Mouse (Mus musculus) megakaryocyte progenitor cell, adult 5-6 weeks (primary cell): Measurements from ENCODE around the gene Myg1. TPM values are rescaled to one million over a fixed set of nuclear protein-coding genes. Genes with fewer than 3 reads are reported as not detected.
A peak's percentile ranks its signal among the peaks of the same experiment; 100 is the strongest.

ENCODE experiments used
- ATAC-seq: replicated peaks from 2 replicates; pipeline ENCODE4 v1.8.0; 2016; ENCODE audit warnings: mild to moderate bottlenecking, moderate TSS enrichment, inconsistent platforms; ENCODE audit not compliant: poor library complexity
- total RNA-seq, 2 experiments: library from RNA; stranded (forward) in 1 of 2; stranded (reverse) in 1 of 2; fragments of 157-497, 149-512 nt in 1 of 2; fragments of 200-1000 nt in 1 of 2; gene quantifications; 2 replicates each; pipeline versions ENCODE4 v1.2.3 to v1.2.4; 2015 to 2017

The Myg1 gene
- total RNA-seq (2015) = 26.5 and 28.4 TPM in 2 replicates
- total RNA-seq (2017) = 56.4 and 58.5 TPM in 2 replicates

DNA sequence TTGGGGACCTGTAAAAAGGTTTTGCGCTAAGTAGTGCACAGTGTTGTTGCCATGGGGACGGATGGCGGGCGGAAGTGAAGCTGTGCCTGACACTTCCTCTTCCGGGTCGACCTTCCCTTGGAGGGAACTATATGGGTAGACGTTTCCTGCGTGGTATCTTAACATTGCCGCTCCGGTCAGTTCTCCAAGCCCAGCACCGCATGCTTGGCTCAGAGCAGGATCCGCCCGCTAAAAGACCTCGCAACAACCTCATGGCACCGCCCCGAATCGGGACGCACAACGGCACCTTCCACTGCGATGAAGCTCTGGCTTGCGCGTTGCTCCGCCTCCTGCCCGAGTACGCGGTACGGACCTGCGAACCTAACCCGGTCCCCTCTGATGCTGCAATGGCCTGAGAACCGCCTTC lies at the start of gene Myg1:
TSS of gene Myg1 (plus strand) at position 100 of the 406 bp plus-strand sequence.
- ATAC-seq = peak; percentile 95

GRCm38 (mm10) chr15:102282463-102283292 lies 48.8 kb upstream of the Myg1 start:
- ATAC-seq = no peak

GRCm38 (mm10) chr15:102283648-102284047 lies 47.9 kb upstream of the Myg1 start:
- ATAC-seq = no peak

- peak; percentile 77; the same call in 1 of the 2 replicates for ATAC-seq
Measured at GRCm38 (mm10) chr15:102287395-102287794, 44.1 kb upstream of the Myg1 start.

GRCm38 (mm10) chr15:102295633-102296367 lies 35.7 kb upstream of the Myg1 start, which contains the start of gene Espl1:
TSS of gene Espl1 (plus strand) at chr15:102296266.
- ATAC-seq = peak; percentile 100

DNA sequence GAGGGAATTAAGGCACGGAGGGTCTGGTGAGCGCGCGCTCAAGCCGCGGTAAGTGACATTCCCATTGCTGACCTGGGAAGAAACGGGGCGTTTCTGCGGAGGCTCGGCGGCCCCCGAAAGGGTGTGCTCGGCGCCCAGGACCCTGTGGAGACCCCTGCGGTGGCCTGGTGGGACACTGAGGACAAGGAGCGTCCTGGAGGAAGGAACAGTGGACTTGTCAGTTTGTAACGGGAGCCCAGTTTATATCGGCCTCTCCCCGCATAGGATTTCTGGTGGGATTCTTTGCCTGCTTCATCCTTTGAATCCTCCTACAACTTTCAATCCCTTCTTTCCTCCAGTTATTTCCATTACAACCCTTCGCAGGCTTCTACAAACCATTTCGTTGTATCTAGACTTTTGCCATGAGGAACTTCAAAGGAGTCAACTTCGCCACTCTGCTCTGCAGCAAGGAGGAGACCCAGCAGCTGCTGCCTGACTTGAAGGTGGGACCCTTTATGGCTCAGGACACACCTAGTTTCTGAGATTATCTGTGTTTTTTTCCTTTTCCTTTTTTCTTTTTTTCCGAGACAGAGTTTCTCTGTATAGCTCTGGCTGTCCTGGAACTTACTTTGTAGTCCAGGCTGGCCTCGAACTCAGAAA lies 35.0 kb upstream of the Myg1 start:
- no peak for ATAC-seq

DNA sequence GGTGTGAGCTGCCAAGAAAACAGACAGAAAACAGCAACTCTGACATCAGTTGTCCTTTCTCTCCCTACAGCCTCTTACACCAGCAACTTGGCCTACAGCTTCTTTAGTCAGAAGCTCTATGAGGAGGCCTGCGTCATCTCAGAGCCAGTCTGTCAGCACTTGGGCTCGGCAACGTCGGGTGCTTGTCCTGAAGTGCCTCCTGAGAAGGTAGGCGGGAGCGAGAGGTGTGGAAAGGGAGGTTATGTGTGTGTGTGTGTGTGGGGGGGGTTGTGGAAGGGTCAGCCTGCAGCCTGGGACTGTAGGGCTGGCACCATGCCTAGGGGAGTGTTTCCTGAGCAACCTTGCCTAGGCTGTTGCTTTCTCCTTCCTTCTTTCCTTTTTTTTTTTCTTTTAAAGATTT lies 29.0 kb upstream of the Myg1 start:
- ATAC-seq = no peak

GRCm38 (mm10) chr15:102308717-102309116 lies 22.8 kb upstream of the Myg1 start:
- no peak for ATAC-seq

DNA sequence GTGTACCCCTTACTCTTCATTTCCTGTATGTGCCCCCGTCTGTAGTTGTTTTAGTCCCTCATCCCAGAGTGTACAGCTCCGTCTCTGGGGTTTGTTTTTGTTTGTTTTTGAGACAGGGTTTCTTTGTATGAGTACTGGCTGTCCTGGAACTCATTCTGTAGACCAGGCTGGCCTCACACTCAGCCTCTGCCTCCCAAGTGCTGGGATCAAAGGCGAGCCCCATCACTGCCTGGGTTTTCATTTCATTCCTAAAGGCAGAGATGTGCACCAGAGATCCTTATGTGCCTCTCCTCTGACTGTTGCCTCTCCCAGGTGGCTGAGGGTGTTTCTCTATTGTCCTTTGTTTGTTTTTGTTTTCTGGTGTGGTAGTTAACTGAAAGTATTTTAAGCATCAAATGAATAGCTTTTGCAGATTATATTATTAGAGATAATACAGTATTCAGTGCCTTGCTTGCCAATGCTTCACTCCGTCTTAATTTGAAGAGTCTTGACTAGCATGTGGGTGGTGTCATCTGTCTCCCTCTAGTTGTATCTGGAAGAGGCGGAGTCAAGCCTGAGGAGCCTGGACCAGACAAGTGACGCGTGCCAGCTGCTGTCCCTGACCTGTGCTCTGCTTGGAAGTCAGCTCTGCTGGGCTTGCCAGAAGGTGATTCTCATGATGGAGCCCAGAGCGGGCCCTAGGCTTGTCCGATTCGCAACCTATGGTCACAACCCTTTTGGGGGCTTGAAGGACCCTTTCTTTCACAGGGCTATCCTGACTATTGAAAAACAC lies 21.2 kb upstream of the Myg1 start:
- ATAC-seq = no peak

GRCm38 (mm10) chr15:102311489-102311888 lies 20.0 kb upstream of the Myg1 start:
- peak; percentile 70 for ATAC-seq

DNA sequence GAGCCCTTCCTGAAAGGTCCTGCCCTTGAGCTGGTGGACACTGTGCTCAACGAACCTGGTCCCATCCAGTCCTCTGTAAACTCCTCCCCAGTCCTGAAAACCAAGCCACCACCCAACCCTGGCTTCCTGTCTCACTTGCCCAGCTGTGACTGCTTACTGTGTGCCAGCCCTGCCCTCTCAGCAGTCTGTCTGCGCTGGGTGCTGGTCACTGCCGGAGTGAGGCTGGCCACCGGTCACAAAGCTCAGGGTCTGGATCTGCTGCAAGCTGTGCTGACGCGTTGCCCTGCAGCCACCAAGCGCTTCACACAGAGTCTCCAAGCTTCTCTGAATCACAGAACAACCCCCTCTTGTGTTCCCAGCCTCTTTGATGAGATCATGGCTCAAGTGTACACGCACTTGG lies 16.2 kb upstream of the Myg1 start:
- no peak for ATAC-seq

DNA sequence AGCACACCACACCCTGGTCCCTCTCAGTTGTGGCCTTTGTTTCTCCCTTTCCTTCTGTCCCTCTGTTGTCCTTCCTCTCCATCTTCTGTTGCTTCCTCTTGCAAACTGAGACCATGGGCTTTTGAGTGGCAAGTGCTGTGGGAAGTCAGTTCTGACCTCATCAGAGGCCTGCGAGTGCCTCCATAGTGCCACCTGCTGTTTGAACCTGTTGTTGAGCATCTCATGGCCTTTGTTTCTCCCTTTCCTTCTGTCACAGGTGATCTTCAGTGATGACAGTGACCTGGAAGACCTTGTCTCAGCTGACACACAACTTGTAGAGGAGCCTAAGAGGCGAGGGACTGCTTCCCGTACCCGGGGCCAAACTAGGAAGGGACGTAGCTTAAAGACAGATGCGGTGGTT lies 15.2 kb upstream of the Myg1 start:
- ATAC-seq = peak; percentile 89

- ATAC-seq = no peak
Measured at GRCm38 (mm10) chr15:102324654-102325473, 6.6 kb upstream of the Myg1 start.

DNA sequence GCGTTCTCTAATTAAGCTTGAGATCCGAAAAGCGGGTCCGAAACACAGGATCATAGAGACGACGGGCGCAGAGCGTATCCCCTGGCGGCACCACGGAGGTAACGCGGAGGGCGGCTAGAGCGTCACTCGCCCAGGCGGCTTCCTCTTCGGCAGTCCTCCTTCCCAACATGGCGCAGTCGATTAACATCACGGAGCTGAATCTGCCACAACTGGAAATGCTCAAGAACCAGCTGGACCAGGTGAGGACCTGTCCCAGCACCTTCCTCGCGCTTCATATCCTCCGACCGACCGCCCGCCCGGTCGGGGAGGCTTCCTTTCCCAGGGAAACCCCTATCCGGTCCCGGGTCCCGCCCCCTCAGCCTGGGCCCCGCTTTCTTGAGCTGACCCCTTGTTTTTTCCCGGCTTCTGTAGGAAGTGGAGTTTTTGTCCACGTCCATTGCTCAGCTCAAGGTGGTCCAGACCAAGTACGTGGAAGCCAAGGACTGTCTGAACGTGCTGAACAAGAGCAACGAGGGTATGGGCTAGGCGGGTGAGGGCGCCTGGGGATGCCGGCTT lies 5.4 kb upstream of the Myg1 start, which contains the start of gene Pfdn5:
TSS of gene Pfdn5 (plus strand) at position 95 of the 555 bp plus-strand sequence.
- peak; percentile 100 for ATAC-seq

- ATAC-seq = no peak
Measured at GRCm38 (mm10) chr15:102326892-102327291, 4.6 kb upstream of the Myg1 start.

GRCm38 (mm10) chr15:102335254-102335653 lies 3.7 kb downstream of the Myg1 start:
- ATAC-seq = no peak

DNA sequence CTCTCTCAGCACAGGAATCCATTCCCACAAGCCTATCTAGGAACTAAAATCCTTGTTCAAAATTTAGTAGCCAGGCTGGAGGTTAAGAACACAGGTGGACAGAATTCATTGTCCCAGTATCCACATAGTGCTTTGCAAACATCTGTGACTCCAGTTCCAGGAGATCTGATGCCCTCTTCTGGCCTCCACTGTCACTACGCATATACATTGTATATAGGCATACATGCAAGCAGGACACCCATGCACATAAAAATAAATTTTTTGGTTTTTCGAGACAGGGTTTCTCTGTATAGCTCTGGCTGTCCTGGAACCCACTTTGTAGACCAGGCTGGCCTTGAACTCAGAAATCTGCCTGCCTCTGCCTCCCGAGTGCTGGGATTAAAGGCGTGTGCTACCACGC lies 4.4 kb downstream of the Myg1 start:
- 0 out of 2 replicates have a peak, but pooled peaks have one; percentile 33 for ATAC-seq

DNA sequence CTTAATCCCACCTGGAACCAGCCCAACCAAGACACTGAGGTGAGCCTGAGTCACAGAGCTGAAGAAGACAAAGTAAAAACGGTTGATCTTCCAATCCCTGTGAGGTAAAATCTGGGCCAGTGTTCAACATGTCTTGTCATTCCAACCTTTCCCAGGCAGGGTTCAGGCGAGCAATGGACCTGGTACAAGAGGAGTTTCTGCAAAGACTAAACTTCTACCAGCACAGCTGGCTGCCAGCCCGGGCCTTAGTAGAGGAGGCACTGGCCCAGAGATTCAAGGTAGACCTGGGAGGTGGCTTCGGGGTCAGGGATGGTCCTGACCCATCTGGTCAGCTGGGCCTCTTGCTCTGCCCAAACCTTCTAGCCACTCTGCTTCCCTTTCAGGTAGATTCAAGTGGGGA lies 5.4 kb downstream of the Myg1 start:
- ATAC-seq = no peak

DNA sequence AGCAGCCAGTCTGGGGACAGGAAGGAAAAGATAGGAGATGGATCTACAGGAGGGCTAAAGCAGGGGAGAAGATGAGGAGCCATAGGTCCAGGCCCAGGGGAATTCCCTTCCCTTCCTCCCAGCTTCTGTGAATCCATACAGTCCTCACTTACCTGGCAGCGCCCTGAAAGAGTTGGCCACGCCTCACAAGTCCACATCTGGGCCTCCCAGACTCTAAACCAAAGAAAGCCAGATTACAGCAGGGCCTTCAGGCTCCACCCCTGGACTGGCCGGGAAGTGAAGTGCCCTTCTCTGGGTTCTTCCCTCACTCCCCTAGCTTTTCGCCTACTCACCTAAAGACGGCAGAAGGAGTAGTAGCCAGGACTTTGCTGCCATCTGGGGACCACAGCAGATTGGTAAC lies 8.1 kb downstream of the Myg1 start:
- ATAC-seq = no peak
